24 mouse cellular contexts compared by ENCODE assay signal in the genomic region with DNA sequence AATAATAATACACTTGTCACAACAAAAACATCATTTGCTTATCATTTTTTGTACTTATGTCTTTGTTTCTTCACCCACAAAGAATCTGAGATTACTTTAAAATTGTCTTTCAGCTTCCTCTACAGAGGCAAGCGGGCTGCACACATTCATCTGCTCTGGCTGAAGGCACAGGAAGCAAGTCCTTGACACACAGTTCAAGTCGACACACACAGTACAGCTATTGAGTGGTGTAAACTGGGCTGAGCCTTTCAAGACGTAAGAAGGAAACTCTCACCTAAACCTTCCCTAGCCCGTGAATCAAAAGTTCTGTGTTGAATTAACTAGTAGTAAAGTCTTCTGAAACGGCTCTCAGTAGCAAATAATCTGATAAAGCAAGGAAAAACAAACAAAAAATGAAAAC.
A peak's percentile ranks its signal among the peaks of the same experiment; 100 is the strongest.
DNase-seq lines count a peak whose midpoint lies in the region; ATAC-seq lines count a peak whose summit lies in the region.
"Had no signal": no experiment of that assay in that cellular context is flagged by ENCODE, and none has a peak within 500 bp of the region (broad histone marks: within the 10 kb centered on the region; RNA-seq: fewer than 3 reads in every experiment).

No protein-coding gene starts in this region.

- H3K36me3 ChIP-seq in lung, embryonic 15.5 days, result no peaks in the 10 kb centered on the region
- H3K36me3 ChIP-seq: embryonic facial prominence, embryonic 12.5 days; embryonic facial prominence, embryonic 15.5 days; hindbrain, embryonic 10.5 days; hindbrain, embryonic 13.5 days had no signal

- no peak overlapping the region for H3K4me3 ChIP-seq in lung, embryonic 15.5 days
- H3K4me3 ChIP-seq: embryonic facial prominence, embryonic 12.5 days; embryonic facial prominence, embryonic 15.5 days; gastrocnemius, adult 2 months; hindbrain, embryonic 10.5 days; hindbrain, embryonic 13.5 days had no signal

- DNase-seq in embryo, embryonic 11 days, result peak; percentile 24
- no peak for DNase-seq in embryo, embryonic 10 days (ENCODE audit: low spot score)
- DNase-seq in lung, postnatal 10 days, result no peak
- DNase-seq in lung, postnatal 36 days, result peak; percentile 27
- no peak for DNase-seq in lung, postnatal 4 days
- DNase-seq: adrenal gland, adult 8-10 months; adrenal gland, postnatal 25 days; cerebellum, adult 11-12 months; cerebellum, adult 8-10 months; cerebellum, postnatal 10 days; cerebellum, postnatal 36 days; forebrain, postnatal 0 days; gastrocnemius, adult 2 months; gastrocnemius, postnatal 14 days; heart, adult 11 months had no signal

- H3K4me1 ChIP-seq in lung, embryonic 15.5 days, result peaks cover 5% of the 10 kb centered on the region; the same call in 1 of the 2 replicates
- H3K4me1 ChIP-seq: embryonic facial prominence, embryonic 12.5 days had no signal

- 23% methylated on average over 5 of the region's 5 CpGs for WGBS in lung, embryonic 15.5 days

- H3K9me3 ChIP-seq in lung, embryonic 15.5 days, result no peaks in the 10 kb centered on the region
- H3K9me3 ChIP-seq: embryonic facial prominence, embryonic 12.5 days; embryonic facial prominence, embryonic 15.5 days; hindbrain, embryonic 10.5 days; hindbrain, embryonic 13.5 days had no signal

- no peak overlapping the region for H3K9ac ChIP-seq in lung, embryonic 15.5 days
- H3K9ac ChIP-seq: embryonic facial prominence, embryonic 12.5 days; embryonic facial prominence, embryonic 15.5 days; forebrain, postnatal 0 days; hindbrain, embryonic 13.5 days had no signal

- H3K27me3 ChIP-seq in lung, embryonic 15.5 days, result no peaks in the 10 kb centered on the region
- H3K27me3 ChIP-seq: embryonic facial prominence, embryonic 12.5 days; embryonic facial prominence, embryonic 15.5 days; hindbrain, embryonic 13.5 days had no signal

- peak overlapping the region; percentile 22; the same call in 1 of the 2 replicates for H3K4me2 ChIP-seq in lung, embryonic 15.5 days
- H3K4me2 ChIP-seq: embryonic facial prominence, embryonic 12.5 days; embryonic facial prominence, embryonic 15.5 days; heart, embryonic 11.5 days; hindbrain, embryonic 13.5 days had no signal

- ATAC-seq in lung, embryonic 15.5 days (ENCODE audit: borderline replicate concordance, extremely low read depth, low FRiP score, low TSS enrichment), result peak; percentile 73; the same call in 1 of the 2 replicates
- ATAC-seq: activated CD4-positive, CD25-positive, alpha-beta regulatory T cell, adult 4 months; forebrain, embryonic 14.5 days; forebrain, postnatal 0 days; hindbrain, embryonic 16.5 days had no signal

- peak overlapping the region; percentile 78; the same call in 1 of the 2 replicates for H3K27ac ChIP-seq in lung, embryonic 15.5 days
- H3K27ac ChIP-seq: embryonic facial prominence, embryonic 12.5 days; embryonic facial prominence, embryonic 15.5 days; gastrocnemius, adult 2 months; hindbrain, embryonic 10.5 days; hindbrain, embryonic 13.5 days had no signal

Comparison
In these comparisons a context has a peak if more than half of its experiments do, and no peak if none do; other contexts are left out.
1. DNase-seq: peak in embryo, embryonic 11 days (single experiment) and lung, postnatal 36 days (single experiment); none in embryo, embryonic 10 days (single experiment), lung, postnatal 10 days (single experiment) and lung, postnatal 4 days (0 of 2).